Mouse (Mus musculus) layer of hippocampus, postnatal 14 days (tissue): ENCODE results near the gene Usp2. TPM values are rescaled to one million over a fixed set of nuclear protein-coding genes. Genes with fewer than 3 reads are reported as not detected.

Experiments
- DNase-seq, 2 experiments: peaks; one replicate each; pipeline ENCODE4 v3.0.0; 2021 to 2022; ENCODE audit warnings: low spot score in 2 of 2, mixed read lengths in 1 of 2
- total RNA-seq, 2 experiments: library from RNA; stranded (reverse); gene quantifications; 2 replicates each; pipeline ENCODE4 v1.2.3; 2021

The Usp2 gene
- total RNA-seq, 2 experiments from 2014 or later, result 60.3 to 70.8 TPM

GRCm38 (mm10) chr9:44144023-44144717, 77.3 kb downstream of the Usp2 start:
- DNase-seq, result no peak

- no peak for DNase-seq
Measured at GRCm38 (mm10) chr9:44144718-44145060, 77.9 kb downstream of the Usp2 start.

Other genes starting within 250 kb of the Usp2 start
- gene Thy1, start 23.6 kb upstream of the Usp2 start, total RNA-seq, result 100 to 1,000 TPM; 779 TPM
- 1 to 10 TPM in 1 of 2 experiments, under 1 TPM in 1; 0.33 to 8.6 TPM for gene Mfrp, start 34.7 kb downstream of the Usp2 start, total RNA-seq
- 10 to 100 TPM; 13.5 to 18.6 TPM for gene C1qtnf5, start 40.2 kb downstream of the Usp2 start, total RNA-seq
- under 1 TPM; 0.14 to 0.29 TPM for gene Gm49380, start 46.5 kb downstream of the Usp2 start, total RNA-seq
- gene Rnf26, start 46.5 kb downstream of the Usp2 start, total RNA-seq, result 10 to 100 TPM; 27.7 to 28.2 TPM
- gene Mcam, start 67.4 kb downstream of the Usp2 start, total RNA-seq, result 10 to 100 TPM; 24.5 to 27.8 TPM
- gene Cbl, start 167.0 kb downstream of the Usp2 start, total RNA-seq, result 10 to 100 TPM; 58.1 to 62.7 TPM
- gene Ccdc153, start 173.7 kb downstream of the Usp2 start, total RNA-seq, result 1 to 10 TPM; 4.5 to 8.4 TPM
- 1 to 10 TPM in 1 of 2 experiments, under 1 TPM in 1; 0.88 to 1.0 TPM for gene Pdzd3, start 184.4 kb downstream of the Usp2 start, total RNA-seq
- 10 to 100 TPM in 1 of 2 experiments, 1 to 10 TPM in 1; 10.0 to 12.2 TPM for gene Nlrx1, start 201.6 kb downstream of the Usp2 start, total RNA-seq
- gene Abcg4, start 221.6 kb downstream of the Usp2 start, total RNA-seq, result 10 to 100 TPM; 69.3 to 75.8 TPM
- 10 to 100 TPM; 26.0 to 28.5 TPM for gene Hinfp, start 238.7 kb downstream of the Usp2 start, total RNA-seq